Mouse (Mus musculus) midbrain, embryonic 11.5 days (tissue): ENCODE measurements around the gene Tcaf1. TPM values are rescaled to one million over a fixed set of nuclear protein-coding genes. Genes with fewer than 3 reads are reported as not detected.

Experiments
- ATAC-seq: fragments of 200-750 bp; cut with Nextera tagmentation; 2 replicates; pipeline ENCODE4 v1.8.0; 2017; ENCODE audit warnings: moderate TSS enrichment, moderate library complexity; ENCODE audit not compliant: low FRiP score
- DNase-seq: peaks from one replicate; pipeline ENCODE4 v3.0.0; 2015; ENCODE audit warnings: low spot score; ENCODE audit errors: missing footprints
- H3K27ac ChIP-seq: fragments of 300-500 bp; sonication (generic); 2 replicates; pipeline ENCODE4 v1.5.1; 2014; ENCODE audit warnings: low read depth, low read length
- H3K27me3 ChIP-seq: fragments of 300-500 bp; sonication (generic); 2 replicates; pipeline ENCODE4 v1.6.1; 2014; ENCODE audit warnings: mild to moderate bottlenecking, low read length, moderate library complexity, mixed read lengths; ENCODE audit not compliant: control insufficient read depth, insufficient read depth
- H3K36me3 ChIP-seq: fragments of 300-500 bp; sonication (generic); 2 replicates; pipeline ENCODE4 v1.6.1; 2014; ENCODE audit warnings: mild to moderate bottlenecking, low read length, moderate library complexity, mixed read lengths; ENCODE audit not compliant: control insufficient read depth, insufficient read depth
- H3K4me1 ChIP-seq: fragments of 300-500 bp; sonication (generic); 2 replicates; pipeline ENCODE4 v1.6.1; 2014; ENCODE audit warnings: low read length; ENCODE audit not compliant: control insufficient read depth, insufficient read depth
- H3K4me2 ChIP-seq: fragments of 300-500 bp; sonication (generic); 2 replicates; pipeline ENCODE4 v1.6.1; 2014; ENCODE audit warnings: mild to moderate bottlenecking, moderate library complexity
- H3K4me3 ChIP-seq: fragments of 300-500 bp; sonication (generic); 2 replicates; pipeline ENCODE4 v1.5.1; 2014; ENCODE audit warnings: low read depth, low read length
- H3K9ac ChIP-seq: fragments of 300-500 bp; sonication (generic); 2 replicates; pipeline ENCODE4 v1.6.1; 2014; ENCODE audit warnings: low read length
- H3K9me3 ChIP-seq: fragments of 300-500 bp; sonication (generic); 2 replicates; pipeline ENCODE4 v1.6.1; 2016; ENCODE audit warnings: low read length; ENCODE audit not compliant: control insufficient read depth
- WGBS: fragments of 180-500 bp; shearing (Covaris S2); extraction: QIAGEN DNeasy Blood & Tissue Kit; methylation state at CpG from one replicate; pipeline ENCODE4 v1.1.7; 2014; 5-methylcytosine and 5-hydroxymethylcytosine counted together
- polyA plus RNA-seq: library from polyadenylated mRNA; unstranded; fragments of >200 nt; fragmentation: Nextera tagmentation; extraction: Ambion mirVana; gene quantifications from 2 replicates; pipeline ENCODE4 v1.2.1, GENCODE M21; 2014

Gene Tcaf1
- 155 and 156 TPM in 2 replicates for polyA plus RNA-seq

DNA sequence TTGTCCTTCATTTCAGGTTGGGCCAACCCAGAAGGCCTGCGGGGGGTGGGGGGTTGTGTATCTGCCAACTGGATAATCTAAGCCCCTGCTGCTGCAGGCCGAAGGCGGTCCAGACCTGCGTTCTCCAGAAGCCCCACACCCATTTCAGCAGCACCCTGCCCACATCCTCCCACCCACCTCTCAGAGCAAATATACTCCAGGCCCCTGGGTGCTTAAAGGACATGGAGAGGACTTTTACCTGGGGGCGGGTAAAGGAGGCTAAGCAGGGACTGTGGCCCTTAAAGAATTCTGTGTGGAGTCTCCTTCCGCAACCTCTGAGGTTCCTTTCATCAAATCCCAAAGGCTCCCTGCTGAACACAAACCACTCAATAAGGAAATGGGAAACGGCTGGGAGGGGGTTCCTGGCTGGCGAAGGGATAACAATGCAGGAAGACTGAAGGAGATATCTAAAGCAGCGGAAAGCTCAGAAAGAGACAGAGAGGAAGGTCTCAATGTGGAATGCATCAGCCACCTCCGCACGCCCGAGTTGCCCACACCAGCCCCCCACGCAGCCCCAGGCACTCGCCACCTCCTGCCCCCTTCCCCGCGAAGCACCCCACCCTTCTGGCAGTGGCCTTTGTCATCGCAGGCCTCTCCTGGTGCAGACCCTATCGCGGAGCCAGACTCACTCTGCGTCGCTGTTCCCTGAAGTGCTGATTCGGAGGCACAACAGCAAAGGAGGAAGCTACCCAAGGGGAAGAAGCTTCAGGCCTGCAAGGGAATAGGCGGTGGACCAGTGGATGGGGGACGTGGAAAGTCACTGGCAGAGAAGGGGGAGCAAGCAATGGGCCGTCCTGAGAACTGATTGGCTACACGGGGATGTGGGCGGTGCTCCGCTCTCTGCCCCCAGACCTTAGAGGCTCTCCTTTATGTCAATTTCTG lies at the start of gene Tcaf1:
Gene Tcaf1 (minus strand): TSS at position 798 of the 921 bp plus-strand sequence.
- ATAC-seq: peak; percentile 99
- H3K36me3 ChIP-seq: no peaks in the 10 kb centered on the region

GRCm38 (mm10) chr6:42756104-42756503 lies 46.2 kb upstream of the Tcaf1 start, which contains the start of gene Olfr38:
Olfr38 (plus strand) TSS chr6:42756404.
- no peak for ATAC-seq
- no peaks in the 10 kb centered on the region for H3K27me3 ChIP-seq
- no peaks in the 10 kb centered on the region for H3K4me1 ChIP-seq
- no peaks in the 10 kb centered on the region for H3K36me3 ChIP-seq
- no peak for DNase-seq
- H3K9ac ChIP-seq: no peak within 1 kb of the TSS
- H3K9me3 ChIP-seq: no peaks in the 10 kb centered on the region
- H3K4me2 ChIP-seq: no peak within 1 kb of the TSS
- 76% methylated on average over 1 of the region's 1 CpGs for WGBS
- H3K27ac ChIP-seq: no peak within 1 kb of the TSS
- H3K4me3 ChIP-seq: no peak within 1 kb of the TSS

More for the DNA sequence above, at the start of gene Tcaf1:
- peak; percentile 97 for DNase-seq
- no peaks in the 10 kb centered on the region for H3K27me3 ChIP-seq
- H3K4me3 ChIP-seq: peak within 1 kb of the TSS; percentile 79
- no peaks in the 10 kb centered on the region for H3K9me3 ChIP-seq
- H3K4me2 ChIP-seq: peak within 1 kb of the TSS; percentile 78
- H3K4me1 ChIP-seq: peaks cover 2% of the 10 kb centered on the region; the same call in 1 of the 2 replicates
- peak within 1 kb of the TSS; percentile 85 for H3K27ac ChIP-seq
- WGBS: under 1% methylated on average over 28 of the region's 28 CpGs
- peak within 1 kb of the TSS; percentile 93 for H3K9ac ChIP-seq

GRCm38 (mm10) chr6:42747846-42748245 lies 38.0 kb upstream of the Tcaf1 start:
- Histone ChIP-seq H3K27me3 (no peaks in the 10 kb centered on the region), H3K4me3 (no peak overlapping the region)

DNA sequence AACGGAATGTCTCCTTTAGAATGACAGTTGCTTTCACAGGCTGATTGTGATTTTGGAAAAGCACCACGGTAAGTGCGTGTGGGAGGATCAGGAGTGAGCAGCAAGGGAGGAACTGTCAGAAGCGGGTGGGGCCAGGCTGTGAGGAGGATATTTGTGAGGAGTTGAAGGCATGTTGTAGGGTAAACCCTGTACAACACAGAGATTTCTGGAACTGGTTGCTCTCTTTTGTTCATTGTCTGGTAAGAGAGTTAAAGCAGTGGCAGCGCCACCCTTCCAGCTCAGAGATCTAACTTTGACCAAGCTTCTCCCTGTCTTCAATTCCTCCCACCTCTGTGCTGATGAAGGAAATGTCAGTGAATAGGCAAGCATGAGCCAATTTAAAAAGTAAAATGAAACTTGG lies 32.4 kb upstream of the Tcaf1 start:
- no peak overlapping the region for H3K9ac ChIP-seq
- DNase-seq (no peak), ATAC-seq (no peak)
- no peak overlapping the region for H3K4me3 ChIP-seq
- no peak overlapping the region for H3K27ac ChIP-seq
- no peaks in the 10 kb centered on the region for H3K4me1 ChIP-seq
- no peak overlapping the region for H3K4me2 ChIP-seq
- 80% methylated on average over 5 of the region's 5 CpGs for WGBS
- H3K36me3 ChIP-seq: no peaks in the 10 kb centered on the region
- no peaks in the 10 kb centered on the region for H3K9me3 ChIP-seq
- no peaks in the 10 kb centered on the region for H3K27me3 ChIP-seq

More at GRCm38 (mm10) chr6:42747846-42748245, 38.0 kb upstream of the Tcaf1 start:
- no peak overlapping the region for H3K9ac ChIP-seq
- ATAC-seq (no peak), DNase-seq (no peak)
- no peaks in the 10 kb centered on the region for H3K36me3 ChIP-seq
- no peak overlapping the region for H3K27ac ChIP-seq
- H3K4me2 ChIP-seq: no peak overlapping the region
- no peaks in the 10 kb centered on the region for H3K4me1 ChIP-seq
- H3K9me3 ChIP-seq: no peaks in the 10 kb centered on the region

DNA sequence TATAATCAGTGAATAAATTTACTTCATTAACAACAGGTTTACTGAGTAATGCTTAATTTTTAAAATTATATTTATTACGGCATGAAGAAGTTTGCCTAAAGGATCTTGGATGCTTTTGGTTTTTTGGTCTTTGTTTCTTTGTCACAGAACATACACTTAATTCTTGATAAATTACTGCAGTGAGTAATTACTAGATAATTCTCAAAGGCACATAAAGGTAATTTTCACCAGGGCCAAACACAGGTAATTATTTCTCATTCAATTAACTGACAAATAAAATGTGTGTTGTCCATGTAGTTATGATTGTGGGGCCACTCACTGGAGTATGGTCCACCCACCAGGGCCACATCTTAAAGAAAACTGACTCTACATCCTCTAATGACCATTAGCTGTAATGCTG lies 29.2 kb upstream of the Tcaf1 start, which contains the start of gene Olfr453:
Gene Olfr453 (plus strand): TSS at position 301 of the 400 bp plus-strand sequence.
- no peaks in the 10 kb centered on the region for H3K36me3 ChIP-seq
- no peak within 1 kb of the TSS for H3K4me2 ChIP-seq
- H3K9me3 ChIP-seq: no peaks in the 10 kb centered on the region
- no peak within 1 kb of the TSS for H3K27ac ChIP-seq
- no peak within 1 kb of the TSS for H3K4me3 ChIP-seq
- no peaks in the 10 kb centered on the region for H3K27me3 ChIP-seq
- H3K9ac ChIP-seq: no peak within 1 kb of the TSS
- no peak for DNase-seq
- no peaks in the 10 kb centered on the region for H3K4me1 ChIP-seq
- ATAC-seq: no peak
- WGBS: 95% methylated on average over 1 of the region's 1 CpGs

- Histone ChIP-seq H3K9ac (no peak overlapping the region), H3K4me2 (no peak overlapping the region), H3K4me1 (peaks cover 5% of the 10 kb centered on the region), H3K9me3 (no peaks in the 10 kb centered on the region), H3K4me3 (no peak overlapping the region), H3K36me3 (no peaks in the 10 kb centered on the region), H3K27ac (no peak overlapping the region), H3K27me3 (no peaks in the 10 kb centered on the region)
- DNase-seq (no peak), ATAC-seq (no peak)
Measured at GRCm38 (mm10) chr6:42717973-42718372, 8.1 kb upstream of the Tcaf1 start.

DNA sequence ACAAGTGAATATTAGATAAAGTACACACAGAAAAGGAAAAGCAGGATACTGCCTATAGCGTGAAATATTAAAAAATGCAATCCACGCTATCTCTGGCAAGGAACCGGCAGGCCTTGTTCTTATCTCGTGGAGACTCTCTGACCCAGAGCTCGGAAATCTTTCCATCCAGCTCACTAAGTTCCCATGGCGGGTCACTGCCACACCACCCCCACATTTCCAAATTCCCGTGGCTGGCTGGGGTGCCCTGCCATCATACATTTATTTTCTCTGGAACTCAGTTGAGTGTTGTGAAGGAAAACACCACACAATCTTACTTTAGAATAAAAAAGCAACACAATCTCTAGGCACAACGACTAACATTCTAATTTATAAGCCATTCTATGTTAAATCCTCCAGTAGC lies 4.8 kb upstream of the Tcaf1 start:
- no peak overlapping the region for H3K4me3 ChIP-seq
- H3K27ac ChIP-seq: no peak overlapping the region
- no peak overlapping the region for H3K9ac ChIP-seq
- no peaks in the 10 kb centered on the region for H3K36me3 ChIP-seq
- H3K4me2 ChIP-seq: no peak overlapping the region
- no peak for ATAC-seq
- H3K9me3 ChIP-seq: no peaks in the 10 kb centered on the region
- no peak for DNase-seq
- H3K4me1 ChIP-seq: peaks cover 5% of the 10 kb centered on the region
- 69% methylated on average over 8 of the region's 8 CpGs for WGBS
- no peaks in the 10 kb centered on the region for H3K27me3 ChIP-seq

GRCm38 (mm10) chr6:42692517-42693190 lies 17.2 kb downstream of the Tcaf1 start:
- Histone ChIP-seq H3K36me3 (no peaks in the 10 kb centered on the region), H3K9me3 (peaks cover under 1% of the 10 kb centered on the region; the same call in 1 of the 2 replicates), H3K27ac (peak overlapping the region; percentile 95), H3K4me3 (peak overlapping the region; percentile 71), H3K4me2 (peak overlapping the region; percentile 73), H3K9ac (peak overlapping the region; percentile 95), H3K27me3 (no peaks in the 10 kb centered on the region), H3K4me1 (peaks cover 9% of the 10 kb centered on the region)
- DNase-seq (peak; percentile 98), ATAC-seq (peak; percentile 92)
- WGBS: under 1% methylated on average over 32 of the region's 32 CpGs

DNA sequence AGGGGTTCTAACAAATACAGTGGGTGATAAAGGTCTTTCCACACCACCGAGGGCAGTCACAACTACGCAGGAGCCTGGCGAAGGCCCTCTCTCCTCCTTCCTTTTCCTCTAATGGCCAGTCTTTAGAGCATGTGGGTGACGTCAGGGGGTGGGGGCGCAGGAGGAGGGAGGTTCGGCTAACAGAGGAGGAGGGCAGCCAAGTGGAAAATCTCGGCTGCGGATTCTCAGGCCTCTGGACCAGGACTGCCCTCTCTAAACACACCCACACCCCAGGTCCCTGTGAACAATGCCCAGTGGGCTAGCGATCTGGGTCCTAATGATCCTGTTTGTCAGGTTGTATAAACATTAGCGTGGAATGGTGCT lies 17.8 kb downstream of the Tcaf1 start:
- peak overlapping the region; percentile 95 for H3K27ac ChIP-seq
- H3K27me3 ChIP-seq: no peaks in the 10 kb centered on the region
- H3K4me2 ChIP-seq: peak overlapping the region; percentile 73
- DNase-seq (peak; percentile 97), ATAC-seq (peak; percentile 91)
- H3K36me3 ChIP-seq: no peaks in the 10 kb centered on the region
- WGBS: 0% methylated on average over 9 of the region's 10 CpGs
- H3K4me3 ChIP-seq: peak overlapping the region; percentile 71
- peak overlapping the region; percentile 95 for H3K9ac ChIP-seq
- peaks cover 9% of the 10 kb centered on the region for H3K4me1 ChIP-seq
- H3K9me3 ChIP-seq: no peaks in the 10 kb centered on the region
